31 mouse cellular contexts compared by ENCODE assay signal in the genomic region with DNA sequence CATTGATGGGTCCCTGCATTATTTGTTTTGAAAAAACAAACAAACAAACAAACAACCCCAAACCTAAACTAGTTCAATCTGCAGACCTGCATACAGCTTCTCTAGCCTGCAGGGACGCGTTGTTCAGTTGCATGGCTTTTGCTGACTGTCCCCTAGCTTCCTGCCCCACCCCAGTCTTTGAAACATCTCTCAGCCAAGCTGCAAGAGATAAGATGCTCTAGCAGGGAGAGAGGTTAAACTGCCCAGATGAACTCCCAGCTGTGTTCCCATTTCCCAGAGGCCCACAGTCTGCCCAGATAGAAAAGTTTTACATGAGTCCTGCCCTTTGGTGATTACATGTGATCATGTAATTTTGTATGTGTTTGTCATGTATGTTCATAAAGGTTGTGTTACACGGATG. TPM values are rescaled to one million over a fixed set of nuclear protein-coding genes. Genes with fewer than 3 reads are reported as not detected.
DNase-seq lines count a peak whose midpoint lies in the region; ATAC-seq and TF ChIP-seq lines count a peak whose summit lies in the region.
"Had no signal": no experiment of that assay in that cellular context is flagged by ENCODE, and none has a peak within 500 bp of the region (broad histone marks: within the 10 kb centered on the region; RNA-seq: fewer than 3 reads in every experiment).

No protein-coding gene starts in this region.

- no peaks in the 10 kb centered on the region for H3K36me3 ChIP-seq in stomach, embryonic 15.5 days
- no peaks in the 10 kb centered on the region for H3K36me3 ChIP-seq in stomach, postnatal 0 days (ENCODE audit: control insufficient read depth, insufficient read depth, low read length)
- no peaks in the 10 kb centered on the region for H3K36me3 ChIP-seq in liver, embryonic 14.5 days (replicated peaks; ENCODE audit: control insufficient read depth, insufficient read depth, low read depth)
- H3K36me3 ChIP-seq: heart, embryonic 13.5 days; hindbrain, embryonic 10.5 days; midbrain, embryonic 12.5 days; neural tube, embryonic 12.5 days had no signal

- WGBS in stomach, embryonic 15.5 days: 80% methylated on average over 3 of the region's 3 CpGs
- 81% methylated on average over 3 of the region's 3 CpGs for WGBS in stomach, postnatal 0 days
- 30% methylated on average over 3 of the region's 3 CpGs for WGBS in liver, embryonic 14.5 days (ENCODE audit: insufficient replicate concordance)

- H3K27me3 ChIP-seq in stomach, embryonic 15.5 days (replicated peaks): no peaks in the 10 kb centered on the region
- no peaks in the 10 kb centered on the region for H3K27me3 ChIP-seq in stomach, postnatal 0 days (ENCODE audit: control insufficient read depth, insufficient read depth, low read length)
- H3K27me3 ChIP-seq in liver, embryonic 14.5 days (ENCODE audit: control insufficient read depth, insufficient read depth, low read length): no peaks in the 10 kb centered on the region
- H3K27me3 ChIP-seq: CH12.LX; heart, embryonic 13.5 days; midbrain, embryonic 12.5 days; neural tube, embryonic 12.5 days had no signal

- no peak overlapping the region for H3K27ac ChIP-seq in stomach, embryonic 15.5 days
- H3K27ac ChIP-seq in stomach, postnatal 0 days (replicated peaks): no peak overlapping the region
- H3K27ac ChIP-seq in liver, embryonic 14.5 days: no peak overlapping the region; the same call in 1 of the 2 replicates
- H3K27ac ChIP-seq: heart, embryonic 13.5 days; hindbrain, embryonic 10.5 days; midbrain, embryonic 12.5 days; neural tube, embryonic 12.5 days had no signal

- H3K4me1 ChIP-seq in stomach, embryonic 15.5 days: no peaks in the 10 kb centered on the region
- H3K4me1 ChIP-seq in stomach, postnatal 0 days (replicated peaks; ENCODE audit: control insufficient read depth, insufficient read depth): no peaks in the 10 kb centered on the region
- peaks cover 13 to 23% of the 10 kb centered on the region in 2 experiments for H3K4me1 ChIP-seq in liver, embryonic 14.5 days (replicated peaks; ENCODE audit: control insufficient read depth in 2 of 2, insufficient read depth in 2 of 2, low read length in 1 of 2)
- H3K4me1 ChIP-seq: heart, embryonic 13.5 days; hindbrain, embryonic 10.5 days; midbrain, embryonic 12.5 days; neural tube, embryonic 12.5 days had no signal

- peak; percentile 50; the same call in 1 of the 2 replicates for ATAC-seq in stomach, embryonic 15.5 days (ENCODE audit: insufficient read depth, low FRiP score, low read depth)
- no peak for ATAC-seq in stomach, postnatal 0 days (ENCODE audit: low FRiP score, low TSS enrichment)
- peak; percentile 97 for ATAC-seq in erythroid progenitor cell, adult 5-6 weeks (replicated peaks; ENCODE audit: low FRiP score, poor library complexity, severe bottlenecking)
- ATAC-seq in liver, embryonic 14.5 days (ENCODE audit: insufficient read depth): peak; percentile 82
- ATAC-seq in megakaryocyte-erythroid progenitor cell, adult 5-6 weeks (replicated peaks; ENCODE audit: low FRiP score, low TSS enrichment, poor library complexity, severe bottlenecking): peak; percentile 89
- ATAC-seq: forebrain, postnatal 0 days; hindbrain, embryonic 16.5 days; Patski had no signal

- DNase-seq in stomach, postnatal 0 days (ENCODE audit: low spot score): no peak
- DNase-seq in liver, embryonic 14.5 days (ENCODE audit: low read depth in 3 of 3, low spot score in 3 of 3): peak in 2 of 3 experiments; percentile 36 to 41
- no peak for DNase-seq in adrenal gland, adult (ENCODE audit: inconsistent age in 2 of 2, low spot score in 1 of 2)
- DNase-seq in kidney, postnatal 36 days: no peak
- DNase-seq in lung, postnatal 4 days: no peak
- DNase-seq: adrenal gland, postnatal 14 days; cerebellum, adult 11-12 months; cerebellum, postnatal 10 days; forebrain, postnatal 0 days; heart, postnatal 10 days; kidney, adult 2 months; kidney, postnatal 4 days; layer of hippocampus, postnatal 36 days; left cerebral cortex, postnatal 4 days; lung, embryonic 14.5 days; lung, postnatal 14 days; thymus, adult 2 months; thymus, postnatal 36 days had no signal

- TF ChIP-seq CTCF in stomach, postnatal 0 days (IDR thresholded peaks at IDR 0.05; ENCODE audit: low read depth): no peak
- no peak for TF ChIP-seq CTCF in liver, embryonic 14.5 days (IDR thresholded peaks at IDR 0.05; ENCODE audit: low read depth)

- H3K9ac ChIP-seq in stomach, embryonic 15.5 days: no peak overlapping the region
- no peak overlapping the region for H3K9ac ChIP-seq in stomach, postnatal 0 days (ENCODE audit: low read length)
- H3K9ac ChIP-seq in liver, embryonic 14.5 days (replicated peaks): no peak overlapping the region
- H3K9ac ChIP-seq: forebrain, postnatal 0 days; heart, embryonic 13.5 days; lung, embryonic 14.5 days; midbrain, embryonic 12.5 days; neural tube, embryonic 12.5 days had no signal

- TF ChIP-seq EP300 in stomach, postnatal 0 days (optimal IDR thresholded peaks at IDR 0.05): no peak
- 0 out of 2 replicates have a peak, but pooled peaks have one; percentile 19 for TF ChIP-seq EP300 in liver, embryonic 14.5 days (IDR thresholded peaks at IDR 0.05; ENCODE audit: low read depth)

- no peak overlapping the region for H3K4me3 ChIP-seq in stomach, embryonic 15.5 days (replicated peaks)
- H3K4me3 ChIP-seq in stomach, postnatal 0 days (ENCODE audit: low read depth, low read length): no peak overlapping the region
- no peak overlapping the region for H3K4me3 ChIP-seq in liver, embryonic 14.5 days (ENCODE audit: insufficient read depth in 1 of 2, low read depth in 2 of 2, low read length in 2 of 2)
- H3K4me3 ChIP-seq: heart, embryonic 13.5 days; hindbrain, embryonic 10.5 days; midbrain, embryonic 12.5 days; myocyte; neural tube, embryonic 12.5 days had no signal

- H3K4me2 ChIP-seq in stomach, embryonic 15.5 days: no peak overlapping the region
- no peak overlapping the region for H3K4me2 ChIP-seq in stomach, postnatal 0 days (replicated peaks; ENCODE audit: low read depth)
- peak overlapping the region; percentile 32 for H3K4me2 ChIP-seq in liver, embryonic 14.5 days (ENCODE audit: low read depth)
- H3K4me2 ChIP-seq: heart, embryonic 13.5 days; lung, embryonic 14.5 days; midbrain, embryonic 12.5 days; neural tube, embryonic 12.5 days had no signal

- H3K9me3 ChIP-seq in stomach, embryonic 15.5 days: no peaks in the 10 kb centered on the region
- H3K9me3 ChIP-seq in stomach, postnatal 0 days (ENCODE audit: control insufficient read depth, low read length): no peaks in the 10 kb centered on the region
- H3K9me3 ChIP-seq in liver, embryonic 14.5 days (ENCODE audit: control insufficient read depth, low read length): no peaks in the 10 kb centered on the region
- H3K9me3 ChIP-seq: heart, embryonic 13.5 days; midbrain, embryonic 12.5 days; neural tube, embryonic 12.5 days had no signal

RNA-seq across cellular contexts. Expression of a gene that starts 6.7 kb away (rescaled TPM):
- polyA plus RNA-seq in stomach, embryonic 15.5 days (2015; fragmentation: Nextera tagmentation; extraction: Ambion mirVana): 28.8 and 36.9 TPM in 2 replicates
- 5.2 and 6.4 TPM in 2 replicates for polyA plus RNA-seq in stomach, postnatal 0 days (2015; fragmentation: Nextera tagmentation; extraction: Ambion mirVana)
- 291 and 297 TPM in 2 replicates for total RNA-seq in erythroid progenitor cell, adult 5-6 weeks (2015; ENCODE audit: low replicate concordance)
- total RNA-seq in erythroid progenitor cell, adult 5-6 weeks (2017; ENCODE audit: low replicate concordance): 150 and 166 TPM in 2 replicates
- polyA plus RNA-seq in liver, embryonic 14.5 days (2012; rRNA removed): 45.7 and 54.8 TPM in 2 replicates
- 73.4 and 84.8 TPM in 2 replicates for polyA plus RNA-seq in liver, embryonic 14.5 days (2014; fragmentation: Nextera tagmentation; extraction: Ambion mirVana)
- total RNA-seq in megakaryocyte-erythroid progenitor cell, adult 5-6 weeks (2014; fragmentation: Nextera tagmentation): 97.9 and 114 TPM in 2 replicates
- 50.5 and 88.6 TPM in 2 replicates for total RNA-seq in megakaryocyte-erythroid progenitor cell, adult 5-6 weeks (2017)
- total RNA-seq: CH12.LX; gastrocnemius, adult 8-10 months had no signal
- polyA plus RNA-seq: C2C12; kidney, adult 2 months; myocyte; Patski had no signal

RNA-seq across cellular contexts. Expression of a gene that starts 12.0 kb away (rescaled TPM):
- 36.8 and 38.3 TPM in 2 replicates for polyA plus RNA-seq in stomach, embryonic 15.5 days (2015; fragmentation: Nextera tagmentation; extraction: Ambion mirVana)
- 19.9 and 20.3 TPM in 2 replicates for polyA plus RNA-seq in stomach, postnatal 0 days (2015; fragmentation: Nextera tagmentation; extraction: Ambion mirVana)
- 26.8 and 42.9 TPM in 2 replicates for total RNA-seq in erythroid progenitor cell, adult 5-6 weeks (2015; ENCODE audit: low replicate concordance)
- 23.7 and 25.0 TPM in 2 replicates for total RNA-seq in erythroid progenitor cell, adult 5-6 weeks (2017; ENCODE audit: low replicate concordance)
- polyA plus RNA-seq in liver, embryonic 14.5 days (2012; rRNA removed): 23.9 and 27.1 TPM in 2 replicates
- 35.2 and 37.5 TPM in 2 replicates for polyA plus RNA-seq in liver, embryonic 14.5 days (2014; fragmentation: Nextera tagmentation; extraction: Ambion mirVana)
- total RNA-seq in megakaryocyte-erythroid progenitor cell, adult 5-6 weeks (2014; fragmentation: Nextera tagmentation): 51.2 and 86.0 TPM in 2 replicates
- 31.5 and 49.2 TPM in 2 replicates for total RNA-seq in megakaryocyte-erythroid progenitor cell, adult 5-6 weeks (2017)

RNA-seq across cellular contexts. Expression of a gene that starts 57.9 kb away (rescaled TPM):
- 11.3 and 11.8 TPM in 2 replicates for polyA plus RNA-seq in stomach, embryonic 15.5 days (2015; fragmentation: Nextera tagmentation; extraction: Ambion mirVana)
- polyA plus RNA-seq in stomach, postnatal 0 days (2015; fragmentation: Nextera tagmentation; extraction: Ambion mirVana): 12.5 and 14.3 TPM in 2 replicates
- total RNA-seq in erythroid progenitor cell, adult 5-6 weeks (2015; ENCODE audit: low replicate concordance): not detected in 2 replicates
- total RNA-seq in erythroid progenitor cell, adult 5-6 weeks (2017; ENCODE audit: low replicate concordance): not detected in 2 replicates
- 1.2 and 1.3 TPM in 2 replicates for polyA plus RNA-seq in liver, embryonic 14.5 days (2012; rRNA removed)
- polyA plus RNA-seq in liver, embryonic 14.5 days (2014; fragmentation: Nextera tagmentation; extraction: Ambion mirVana): 0.53 and 0.86 TPM in 2 replicates
- total RNA-seq in megakaryocyte-erythroid progenitor cell, adult 5-6 weeks (2014; fragmentation: Nextera tagmentation): 2.3 TPM in 1 of 2 replicates, not detected in the other
- 1.5 TPM in 1 of 2 replicates, not detected in the other for total RNA-seq in megakaryocyte-erythroid progenitor cell, adult 5-6 weeks (2017)

Comparison
In these comparisons a context has a peak if more than half of its experiments do, and no peak if none do; other contexts are left out.
1. DNase-seq: peak in liver, embryonic 14.5 days (2 of 3); none in stomach, postnatal 0 days (single experiment), adrenal gland, adult (0 of 2), kidney, postnatal 36 days (0 of 2) and lung, postnatal 4 days (0 of 2).